Mouse (Mus musculus) lung, postnatal 0 days (tissue): ENCODE results near the gene Cbfa2t2. TPM values are rescaled to one million over a fixed set of nuclear protein-coding genes. Genes with fewer than 3 reads are reported as not detected.

Source experiments
- ATAC-seq: fragments of 200-750 bp; cut with Nextera tagmentation; 2 replicates; pipeline ENCODE4 v1.8.0; 2017; ENCODE audit warnings: moderate library complexity
- DNase-seq: peaks from one replicate; pipeline ENCODE4 v3.0.0-alpha.2; 2016; ENCODE audit warnings: low spot score
- H3K27ac ChIP-seq: fragments of 300-500 bp; sonication (generic); 2 replicates; pipeline ENCODE4 v1.5.1; 2014; ENCODE audit warnings: antibody characterized with exemption, mild to moderate bottlenecking, low read length, mixed read lengths
- H3K27me3 ChIP-seq: fragments of 300-500 bp; sonication (generic); replicated peaks from 2 replicates; pipeline ENCODE4 v1.6.1; 2014; ENCODE audit warnings: low read length, mixed read lengths; ENCODE audit not compliant: insufficient read depth
- H3K36me3 ChIP-seq: fragments of 300-500 bp; sonication (generic); 2 replicates; pipeline ENCODE4 v1.6.1; 2014; ENCODE audit warnings: low read length, mixed read lengths; ENCODE audit not compliant: insufficient read depth
- H3K4me1 ChIP-seq: fragments of 300-500 bp; sonication (generic); 2 replicates; pipeline ENCODE4 v1.6.1; 2014; ENCODE audit warnings: antibody characterized with exemption, low read depth, low read length, mixed read lengths; ENCODE audit not compliant: insufficient read depth
- H3K4me2 ChIP-seq: fragments of 300-500 bp; sonication (generic); replicated peaks from 2 replicates; pipeline ENCODE4 v1.6.1; 2014; ENCODE audit warnings: low read depth, mild to moderate bottlenecking, low read length, moderate library complexity, mixed read lengths
- H3K4me3 ChIP-seq: fragments of 300-500 bp; sonication (generic); 2 replicates; pipeline ENCODE4 v1.5.1; 2014; ENCODE audit warnings: low read depth, low read length
- H3K9ac ChIP-seq: fragments of 300-500 bp; sonication (generic); replicated peaks from 2 replicates; pipeline ENCODE4 v1.6.1; 2014; ENCODE audit warnings: low read depth, mild to moderate bottlenecking
- H3K9me3 ChIP-seq: fragments of 300-500 bp; sonication (generic); 2 replicates; pipeline ENCODE4 v1.6.1; 2016; ENCODE audit warnings: low read length, mixed read lengths
- CTCF ChIP-seq: IDR thresholded peaks from 2 replicates; pipeline ENCODE4 v1.5.1; 2016; ENCODE audit warnings: antibody characterized with exemption, mild to moderate bottlenecking
- EP300 ChIP-seq: IDR thresholded peaks from 2 replicates; pipeline ENCODE4 v1.6.1; 2016; ENCODE audit warnings: antibody characterized with exemption, mild to moderate bottlenecking, control low read depth
- WGBS: fragments of 180-500 bp; shearing (Covaris S2); extraction: QIAGEN DNeasy Blood & Tissue Kit; methylation state at CpG from one replicate; pipeline ENCODE4 v1.1.7; 2014; 5-methylcytosine and 5-hydroxymethylcytosine counted together
- polyA plus RNA-seq: library from polyadenylated mRNA; unstranded; fragments of >200 nt; fragmentation: Nextera tagmentation; extraction: Ambion mirVana; gene quantifications from 2 replicates; pipeline ENCODE4 v1.2.1, GENCODE M21; 2015

The Cbfa2t2 gene
- polyA plus RNA-seq, 1 experiment from 2014 or later = 14.6 TPM

DNA sequence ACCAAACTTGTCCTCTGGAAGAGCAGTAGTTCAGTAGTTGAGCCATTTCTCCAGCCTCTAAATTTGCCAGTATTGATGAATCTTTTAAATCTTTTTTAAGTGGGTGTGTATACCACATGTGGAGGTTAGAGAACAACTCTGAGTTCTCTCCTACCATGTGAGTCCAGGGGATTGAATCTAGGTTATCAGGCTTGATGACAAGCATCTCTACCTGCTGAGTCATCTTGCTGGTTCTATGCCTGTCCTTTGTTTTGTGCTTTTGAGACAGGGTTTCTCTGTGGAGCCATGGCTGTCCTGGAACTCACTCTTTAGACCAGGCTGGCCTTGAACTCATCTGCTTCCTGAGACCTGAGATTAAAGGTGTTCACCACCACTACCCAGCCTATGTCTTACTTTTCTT, 12.4 kb downstream of the Cbfa2t2 start:
- no peak overlapping the region for H3K27ac ChIP-seq
- ATAC-seq (no peak), DNase-seq (no peak)
- TF ChIP-seq CTCF = no peak
- TF ChIP-seq EP300 = no peak
- no peaks in the 10 kb centered on the region for H3K4me1 ChIP-seq
- H3K4me3 ChIP-seq = no peak overlapping the region
- no peak overlapping the region for H3K4me2 ChIP-seq
- H3K27me3 ChIP-seq = no peaks in the 10 kb centered on the region
- no peaks in the 10 kb centered on the region for H3K36me3 ChIP-seq
- H3K9ac ChIP-seq = no peak overlapping the region
- H3K9me3 ChIP-seq = no peaks in the 10 kb centered on the region

DNA sequence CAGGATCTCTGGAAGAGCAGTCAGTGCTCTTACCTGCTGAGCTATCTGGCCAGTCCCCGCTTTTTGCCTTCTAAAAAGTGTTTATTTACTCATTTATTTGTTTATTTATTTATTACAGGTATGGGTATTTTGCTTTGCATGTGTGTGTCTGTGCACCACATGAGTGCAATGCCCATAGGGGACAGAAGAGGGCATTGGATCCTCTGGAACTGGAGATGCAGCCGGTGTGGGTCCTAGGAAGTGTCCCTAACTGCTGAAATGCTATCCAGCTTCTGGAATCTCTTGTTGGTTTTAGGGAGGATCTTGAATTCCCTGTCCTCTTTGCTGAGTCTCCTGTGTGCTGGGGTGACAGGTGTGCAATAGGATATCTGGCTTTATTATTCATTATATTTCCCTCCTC, 16.7 kb downstream of the Cbfa2t2 start:
- Histone ChIP-seq H3K4me2 (no peak overlapping the region), H3K9ac (no peak overlapping the region), H3K27ac (no peak overlapping the region), H3K27me3 (no peaks in the 10 kb centered on the region), H3K4me3 (no peak overlapping the region), H3K36me3 (no peaks in the 10 kb centered on the region), H3K4me1 (no peaks in the 10 kb centered on the region), H3K9me3 (no peaks in the 10 kb centered on the region)
- ATAC-seq (no peak), DNase-seq (no peak)
- peak; percentile 40 for TF ChIP-seq CTCF
- TF ChIP-seq EP300 = no peak
- WGBS = 91% methylated on average over 2 of the region's 2 CpGs

DNA sequence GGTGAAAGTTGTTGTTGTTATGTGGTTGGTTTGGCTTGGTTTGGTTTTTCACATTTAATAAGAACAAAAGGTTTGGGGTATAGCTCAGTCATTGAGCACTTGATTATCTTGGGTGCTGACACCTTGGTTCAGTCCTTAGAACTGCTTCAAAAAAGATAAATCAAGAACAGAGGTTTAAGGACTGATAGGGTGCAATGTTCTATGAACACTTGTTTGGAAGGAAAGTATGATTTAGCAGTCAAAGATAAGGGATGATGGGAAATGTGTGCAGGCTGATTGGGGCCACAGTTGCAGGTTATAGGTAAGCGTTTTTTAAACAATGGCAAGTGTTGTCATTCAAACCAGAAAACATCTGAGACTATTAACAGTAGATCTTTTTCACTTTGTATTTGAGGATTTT, 17.8 kb downstream of the Cbfa2t2 start:
- TF ChIP-seq CTCF = no peak
- TF ChIP-seq EP300 = no peak
- WGBS = 63% methylated on average over 1 of the region's 1 CpGs
- H3K9me3 ChIP-seq = no peaks in the 10 kb centered on the region
- H3K36me3 ChIP-seq = no peaks in the 10 kb centered on the region
- H3K4me3 ChIP-seq = no peak overlapping the region
- ATAC-seq (no peak), DNase-seq (no peak)
- no peaks in the 10 kb centered on the region for H3K27me3 ChIP-seq
- no peaks in the 10 kb centered on the region for H3K4me1 ChIP-seq
- H3K4me2 ChIP-seq = no peak overlapping the region
- H3K9ac ChIP-seq = no peak overlapping the region
- H3K27ac ChIP-seq = no peak overlapping the region

DNA sequence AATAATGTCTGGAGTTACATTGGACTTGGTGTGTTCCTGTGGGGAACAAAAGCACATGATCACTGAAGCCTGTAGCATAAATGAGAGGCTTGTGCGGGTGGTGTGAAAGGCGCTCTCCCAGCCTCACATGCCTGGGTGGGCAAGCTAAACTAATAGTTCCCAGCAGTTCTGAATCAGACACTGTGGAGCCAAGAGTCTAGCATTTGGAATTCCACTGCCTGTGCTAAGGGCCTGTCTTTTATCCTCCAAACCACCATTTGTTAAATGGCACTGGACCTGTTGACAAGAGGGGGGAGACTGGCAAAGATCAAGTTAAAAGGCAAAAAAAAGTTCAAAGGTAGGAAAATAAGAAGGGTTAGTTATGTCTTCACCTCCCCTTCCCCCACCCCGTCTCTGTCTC, 18.3 kb downstream of the Cbfa2t2 start:
- Histone ChIP-seq H3K4me2 (no peak overlapping the region), H3K27ac (no peak overlapping the region), H3K9me3 (no peaks in the 10 kb centered on the region), H3K9ac (no peak overlapping the region), H3K36me3 (no peaks in the 10 kb centered on the region), H3K4me1 (no peaks in the 10 kb centered on the region), H3K27me3 (no peaks in the 10 kb centered on the region), H3K4me3 (no peak overlapping the region)
- WGBS = 82% methylated on average over 3 of the region's 3 CpGs
- TF ChIP-seq CTCF (no peak), EP300 (no peak)
- ATAC-seq = no peak
- DNase-seq = no peak

DNA sequence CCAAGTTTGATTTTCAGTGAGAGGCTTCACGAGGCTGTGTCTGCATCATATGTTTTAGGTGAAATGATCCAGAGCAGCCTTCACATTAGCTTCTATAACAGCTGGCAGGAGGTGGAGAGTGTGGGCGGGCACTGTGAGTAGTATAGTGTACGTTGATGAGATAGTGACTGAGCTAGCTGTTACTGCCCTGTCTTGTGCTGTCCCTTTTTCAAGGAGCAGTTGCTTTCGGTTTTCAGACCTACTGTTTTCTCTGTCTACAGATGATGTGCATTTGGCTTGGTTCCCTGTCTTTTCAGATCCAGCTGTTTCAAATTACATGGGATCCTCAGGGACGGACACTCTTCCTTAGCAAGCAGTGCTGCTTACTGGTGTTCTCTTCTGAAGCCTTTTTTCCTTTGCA, 19.5 kb downstream of the Cbfa2t2 start:
- DNase-seq = peak; percentile 80
- peak; percentile 79 for ATAC-seq

DNA sequence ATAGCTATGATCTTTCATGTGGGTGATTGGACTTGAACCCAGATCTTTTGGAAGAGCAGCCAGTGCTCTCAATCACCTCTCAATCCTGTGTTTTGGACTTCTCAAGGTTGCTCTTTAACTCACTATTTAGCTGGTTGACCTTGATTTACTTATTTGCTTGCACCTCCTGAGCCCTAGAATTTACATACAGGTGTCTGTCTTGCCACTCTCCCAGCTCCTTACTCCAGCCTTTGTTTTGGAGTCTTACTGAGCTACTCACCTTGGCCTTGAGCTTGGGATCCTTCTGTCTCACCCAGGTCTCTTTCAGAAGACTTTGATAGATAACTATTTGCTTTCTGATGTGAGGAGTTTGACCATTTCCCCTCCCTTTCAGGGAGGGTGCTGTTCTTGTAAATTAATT, 20.3 kb downstream of the Cbfa2t2 start:
- H3K27ac ChIP-seq = no peak overlapping the region
- no peaks in the 10 kb centered on the region for H3K4me1 ChIP-seq
- no peaks in the 10 kb centered on the region for H3K36me3 ChIP-seq
- no peak for TF ChIP-seq EP300
- TF ChIP-seq CTCF = no peak
- no peak overlapping the region for H3K9ac ChIP-seq
- DNase-seq (no peak), ATAC-seq (no peak)
- H3K9me3 ChIP-seq = no peaks in the 10 kb centered on the region
- H3K27me3 ChIP-seq = no peaks in the 10 kb centered on the region
- H3K4me2 ChIP-seq = no peak overlapping the region
- no peak overlapping the region for H3K4me3 ChIP-seq

More for the DNA sequence above, 19.5 kb downstream of the Cbfa2t2 start:
- H3K9me3 ChIP-seq = no peaks in the 10 kb centered on the region
- H3K27ac ChIP-seq = no peak overlapping the region
- H3K27me3 ChIP-seq = no peaks in the 10 kb centered on the region
- no peaks in the 10 kb centered on the region for H3K36me3 ChIP-seq
- no peak overlapping the region for H3K4me3 ChIP-seq
- H3K4me1 ChIP-seq = no peaks in the 10 kb centered on the region
- no peak overlapping the region for H3K9ac ChIP-seq
- TF ChIP-seq CTCF = no peak
- no peak for TF ChIP-seq EP300
- no peak overlapping the region for H3K4me2 ChIP-seq
- 43% methylated on average over 5 of the region's 5 CpGs for WGBS

DNA sequence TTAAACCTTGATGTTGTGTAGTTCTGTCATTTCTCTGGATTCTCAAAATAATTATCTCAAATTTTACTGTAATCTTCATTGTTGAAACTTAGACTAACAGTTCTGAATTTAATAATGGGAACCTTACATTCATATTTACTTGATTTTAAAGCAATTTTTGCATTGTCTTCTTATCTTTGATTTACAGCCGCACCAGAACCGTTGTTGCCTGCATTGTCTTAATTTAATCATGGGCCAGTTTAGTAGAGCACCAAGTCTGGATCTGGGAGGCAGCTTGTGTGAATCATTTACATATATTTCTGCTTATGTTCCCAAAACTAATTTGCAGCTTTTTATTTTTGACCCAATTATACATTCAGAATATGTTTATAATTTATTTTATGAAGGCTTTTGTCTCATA, 23.0 kb downstream of the Cbfa2t2 start:
- Histone ChIP-seq H3K27ac (no peak overlapping the region), H3K27me3 (no peaks in the 10 kb centered on the region), H3K4me3 (no peak overlapping the region), H3K9me3 (no peaks in the 10 kb centered on the region), H3K9ac (no peak overlapping the region), H3K36me3 (no peaks in the 10 kb centered on the region), H3K4me1 (no peaks in the 10 kb centered on the region), H3K4me2 (no peak overlapping the region)
- TF ChIP-seq CTCF (no peak), EP300 (no peak)
- 62% methylated on average over 2 of the region's 2 CpGs for WGBS
- DNase-seq (no peak), ATAC-seq (no peak)
